Mouse (Mus musculus): Measurements from ENCODE around the gene Akap8l.

GRCm38 (mm10) chr17:32362686-32363085, 12.3 kb upstream of the Akap8l start:
- TF ChIP-seq POLR2A (IDR thresholded peaks at IDR 0.05; ENCODE audit: low read depth, low read length) (no peak), CTCF (conservative IDR thresholded peaks at IDR 0.05; ENCODE audit: insufficient read depth, insufficient read length, low read depth, low read length) (no peak)
